Mouse (Mus musculus): ENCODE measurements around the gene Maff.

The Maff gene

GRCm38 (mm10) chr15:79399231-79400052 lies 53.0 kb downstream of the Maff start:
- no peak for DNase-seq

DNA sequence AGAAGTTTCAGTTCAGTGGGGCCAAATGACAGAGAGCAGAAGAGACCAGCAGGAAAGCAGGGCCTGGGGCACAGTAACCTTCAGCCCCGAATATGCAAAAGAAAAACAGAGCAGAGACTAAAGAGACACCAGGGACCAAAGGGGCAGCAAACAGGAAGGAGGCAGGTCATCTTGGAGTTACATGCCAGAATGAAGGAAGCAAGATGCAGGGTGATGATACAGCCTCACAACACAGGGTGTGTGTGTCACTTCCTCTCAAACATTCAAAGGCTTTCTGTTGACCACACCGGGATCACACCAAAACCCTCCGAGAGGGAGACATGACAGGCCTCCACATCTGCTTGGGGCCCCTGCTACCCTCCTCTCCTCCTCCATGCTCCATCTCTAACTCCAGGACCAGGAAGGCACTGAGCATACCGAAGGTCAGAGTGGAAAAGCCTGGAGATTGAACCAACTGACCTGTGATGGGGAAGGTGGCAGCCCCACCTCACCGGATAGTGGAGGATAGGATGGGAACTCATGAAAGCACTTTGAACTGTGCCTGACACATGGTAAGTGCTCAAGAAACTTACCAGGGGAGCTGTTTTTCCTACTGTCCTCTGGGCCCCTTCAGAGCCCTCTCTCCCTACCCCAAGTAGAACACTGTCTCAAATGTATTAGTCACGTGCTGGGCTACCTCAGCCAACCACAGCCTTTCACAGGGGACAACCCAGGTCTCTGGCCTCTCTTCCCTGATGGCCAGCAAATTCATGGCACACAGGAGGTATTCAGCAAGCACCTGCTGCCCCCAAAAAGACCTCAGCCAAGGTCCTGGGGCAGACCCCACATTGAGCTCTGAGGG lies 53.9 kb downstream of the Maff start:
- no peak for DNase-seq

- DNase-seq: no peak
These were observed 54.5 kb downstream of the Maff start for GRCm38 (mm10) chr15:79400975-79401365.

DNA sequence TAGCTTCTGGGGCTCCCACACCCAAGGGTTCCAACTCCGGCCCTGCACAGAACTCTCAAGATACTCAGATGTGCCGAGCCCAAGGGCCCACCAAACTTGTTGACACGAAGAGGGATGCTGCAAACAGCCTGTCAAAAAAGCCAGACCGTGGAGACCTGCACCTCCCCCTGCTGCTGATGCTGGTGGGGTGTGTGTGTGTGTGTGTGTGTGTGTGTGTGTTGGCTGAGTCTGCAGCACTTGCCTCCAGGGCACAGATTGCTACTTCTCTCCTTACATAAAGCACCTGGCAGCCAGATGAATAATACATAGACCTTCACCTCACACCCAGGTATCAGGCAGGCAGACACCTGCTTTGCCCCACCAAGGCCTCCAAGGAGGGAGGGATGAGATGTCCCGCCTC lies 55.8 kb downstream of the Maff start:
- no peak for DNase-seq

- DNase-seq: peak; percentile 90
These were observed 56.7 kb downstream of the Maff start, which contains the start of gene Tmem184b for GRCm38 (mm10) chr15:79402836-79403762. Gene Tmem184b (minus strand): TSS chr15:79403569.

DNA sequence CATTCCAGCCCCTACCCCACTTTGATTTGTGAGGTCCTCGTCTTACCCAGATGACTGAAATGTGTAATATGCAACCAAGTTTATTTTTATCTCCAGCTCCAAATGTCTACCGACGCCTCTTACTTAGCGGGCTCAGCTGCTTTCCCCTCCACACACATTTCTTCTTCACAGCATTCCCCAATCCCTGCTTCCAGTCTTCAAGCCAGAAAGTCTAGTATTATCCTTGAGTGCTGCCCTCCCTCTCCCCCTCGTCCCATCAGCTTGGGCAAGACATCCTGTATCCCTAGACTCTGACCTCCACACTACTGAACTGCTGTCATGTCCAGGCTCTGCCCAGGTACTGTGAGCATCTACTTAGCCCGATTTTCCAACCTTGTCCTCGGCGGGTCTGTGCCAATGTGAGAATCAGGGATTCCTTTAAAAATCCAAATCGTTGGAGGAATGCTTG lies 57.4 kb downstream of the Maff start:
- DNase-seq: no peak

GRCm38 (mm10) chr15:79404277-79404676 lies 57.9 kb downstream of the Maff start:
- no peak for DNase-seq

DNA sequence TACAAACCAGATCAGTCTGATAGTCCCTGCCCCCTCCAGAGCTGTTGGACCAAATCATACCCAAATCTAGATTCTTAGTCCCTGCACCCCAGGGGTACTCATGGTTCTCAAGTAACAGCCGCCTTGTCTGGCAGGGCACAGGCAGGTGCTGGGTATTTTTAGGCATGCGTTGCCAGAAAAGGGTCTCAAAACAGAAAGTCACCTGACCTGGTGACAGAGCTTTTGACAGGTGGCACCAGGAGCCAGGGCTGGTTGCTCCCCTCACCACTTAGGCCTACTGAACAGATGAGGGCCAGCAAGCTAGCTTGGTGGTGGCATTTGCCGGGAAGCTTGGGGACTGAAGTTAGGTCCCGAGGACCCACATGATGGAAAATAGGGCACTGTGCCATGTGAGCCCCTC lies 60.1 kb downstream of the Maff start:
- DNase-seq: no peak

All from lung, postnatal 10 days (tissue).